Mouse (Mus musculus) liver, adult 2 months (tissue): ENCODE results near the gene Myo7a. TPM values are rescaled to one million over a fixed set of nuclear protein-coding genes. Genes with fewer than 3 reads are reported as not detected.

Experiments
- DNase-seq: peaks from one replicate; pipeline ENCODE4 v3.0.0-alpha.2; 2011; ENCODE audit warnings: low read depth, low spot score; ENCODE audit errors: extremely low read depth
- H3K27ac ChIP-seq: fragments of 200-500 bp; replicated peaks from 2 replicates; pipeline ENCODE4 v1.5.1; 2012; ENCODE audit warnings: low read depth, mild to moderate bottlenecking, control low read depth, inconsistent platforms, low read length; ENCODE audit not compliant: insufficient read depth
- H3K27me3 ChIP-seq: fragments of 200-500 bp; 2 replicates; pipeline ENCODE4 v1.6.1; 2012; ENCODE audit warnings: mild to moderate bottlenecking, moderate library complexity, low read length, inconsistent platforms; ENCODE audit not compliant: control insufficient read depth, insufficient read depth
- H3K36me3 ChIP-seq: fragments of 200-500 bp; 2 replicates; pipeline ENCODE4 v1.6.1; 2012; ENCODE audit warnings: low read length, inconsistent platforms; ENCODE audit not compliant: control insufficient read depth, insufficient read depth
- H3K4me1 ChIP-seq: fragments of 200-500 bp; 2 replicates; pipeline ENCODE4 v1.6.1; 2011; ENCODE audit warnings: low read length; ENCODE audit not compliant: control insufficient read depth, insufficient read depth
- H3K4me3 ChIP-seq: fragments of 200-500 bp; 2 replicates; pipeline ENCODE4 v1.5.1; 2011; ENCODE audit warnings: low read depth, mild to moderate bottlenecking, control low read depth, low read length, moderate library complexity; ENCODE audit not compliant: insufficient read depth
- H3K79me2 ChIP-seq: fragments of 200-500 bp; 2 replicates; pipeline ENCODE4 v1.6.1; 2012; ENCODE audit warnings: inconsistent platforms, mild to moderate bottlenecking, low read length, moderate library complexity; ENCODE audit not compliant: control insufficient read depth, insufficient read depth
- H3K9ac ChIP-seq: fragments of 200-500 bp; 2 replicates; pipeline ENCODE4 v1.6.1; 2012; ENCODE audit warnings: low read depth, mild to moderate bottlenecking, control low read depth, inconsistent platforms, low read length
- CTCF ChIP-seq: fragments of 200-500 bp; IDR thresholded peaks from 2 replicates; pipeline ENCODE4 v1.5.1; 2011; ENCODE audit warnings: low read depth, low read length, control low read depth
- POLR2A ChIP-seq: fragments of 200-500 bp; IDR thresholded peaks from 2 replicates; pipeline ENCODE4 v1.6.1; 2011; ENCODE audit warnings: low read length, control low read depth; ENCODE audit not compliant: insufficient read depth; ENCODE audit errors: extremely low read depth
- WGBS: fragments of 180-500 bp; shearing (Covaris S2); methylation state at CpG from one replicate; pipeline ENCODE4 v1.1.7; 2018; 5-methylcytosine and 5-hydroxymethylcytosine counted together
- polyA plus RNA-seq: library from polyadenylated mRNA; depleted of rRNA; stranded (reverse); fragments of >200 nt; gene quantifications from 2 replicates; pipeline ENCODE4 v1.2.3, GENCODE M21; 2012
- total RNA-seq: library from RNA; depleted of rRNA; stranded (reverse); fragments of >200 nt; gene quantifications from 2 replicates; pipeline ENCODE4 v1.2.3, GENCODE M21; 2014

The Myo7a gene
- total and polyA plus RNA-seq, 2 experiments: 7.0 to 11.0 TPM

DNA sequence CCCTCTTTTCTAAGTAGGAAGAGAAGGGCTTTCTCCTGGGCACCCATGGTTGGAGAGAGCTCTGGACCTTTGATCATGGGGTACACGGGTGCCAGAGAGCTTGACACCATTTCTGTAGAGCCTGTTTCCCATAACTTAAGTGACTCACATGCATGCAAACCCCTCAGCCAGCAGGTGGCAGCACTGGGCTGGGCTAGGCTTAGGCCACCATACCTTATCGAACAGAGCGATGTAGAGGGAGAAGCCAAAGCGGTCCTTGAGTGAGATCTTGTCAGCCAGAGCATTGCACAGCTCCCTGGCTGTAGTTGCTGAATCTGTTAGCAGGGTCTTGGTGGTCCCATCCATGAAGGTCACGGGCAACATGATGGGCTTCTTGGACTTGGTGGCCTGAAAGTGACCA lies 47.7 kb downstream of the Myo7a start:
- H3K36me3 ChIP-seq: peaks cover 10% of the 10 kb centered on the region; the same call in 1 of the 2 replicates
- DNase-seq: peak; percentile 55
- WGBS: 32% methylated on average over 5 of the region's 5 CpGs
- H3K27ac ChIP-seq: no peak overlapping the region
- H3K4me1 ChIP-seq: no peaks in the 10 kb centered on the region
- TF ChIP-seq CTCF (peak; percentile 99), POLR2A (no peak)
- no peaks in the 10 kb centered on the region for H3K27me3 ChIP-seq
- no peak overlapping the region for H3K4me3 ChIP-seq
- no peaks in the 10 kb centered on the region; the same call in 1 of the 2 replicates for H3K79me2 ChIP-seq
- no peak overlapping the region for H3K9ac ChIP-seq

DNA sequence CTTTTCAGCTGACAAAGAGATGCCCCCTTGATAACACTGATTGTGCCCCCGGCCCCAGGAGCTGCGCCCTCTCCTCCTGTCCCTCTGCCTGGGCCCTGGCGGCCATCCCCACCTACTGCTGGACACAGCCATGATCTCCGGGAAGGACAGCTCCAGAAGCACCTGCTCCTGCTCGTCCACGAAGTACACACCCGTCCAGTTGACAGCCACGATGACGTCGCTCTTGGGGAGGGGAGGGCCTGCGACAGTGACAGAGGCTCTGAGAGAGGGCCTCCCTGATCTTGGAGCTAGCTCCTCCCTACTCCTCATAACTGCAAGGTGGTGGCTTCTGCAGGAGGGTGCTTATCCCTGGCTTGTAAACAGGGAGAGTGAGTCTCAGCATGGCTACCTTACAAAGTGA lies 53.1 kb downstream of the Myo7a start:
- Histone ChIP-seq H3K27ac (no peak overlapping the region), H3K4me1 (no peaks in the 10 kb centered on the region), H3K9ac (no peak overlapping the region), H3K27me3 (no peaks in the 10 kb centered on the region), H3K4me3 (no peak overlapping the region), H3K79me2 (no peaks in the 10 kb centered on the region), H3K36me3 (peaks cover 11% of the 10 kb centered on the region; the same call in 1 of the 2 replicates)
- TF ChIP-seq POLR2A (no peak), CTCF (no peak)
- no peak for DNase-seq
- WGBS: 89% methylated on average over 11 of the region's 11 CpGs

DNA sequence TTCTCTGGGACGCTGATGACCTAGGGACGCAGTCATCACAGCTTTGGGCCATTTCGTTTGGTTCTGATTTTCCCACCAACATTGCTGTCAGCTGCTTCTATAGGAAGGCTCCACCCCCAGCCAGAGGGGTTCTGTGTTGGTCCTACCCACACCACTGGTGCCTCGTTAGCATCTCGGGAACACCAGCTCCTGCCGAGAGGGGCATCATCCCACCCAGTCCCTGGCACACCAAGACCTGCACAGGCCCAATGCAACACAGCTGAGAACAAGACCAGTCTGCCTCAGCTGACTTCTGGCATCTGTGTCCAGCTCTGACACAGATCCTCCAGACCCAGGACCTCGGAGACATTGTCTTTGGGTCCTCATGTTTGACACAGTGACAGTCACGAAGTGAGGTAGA lies 64.4 kb downstream of the Myo7a start:
- no peak for TF ChIP-seq CTCF
- no peak for TF ChIP-seq POLR2A
- H3K79me2 ChIP-seq: no peaks in the 10 kb centered on the region
- no peaks in the 10 kb centered on the region for H3K27me3 ChIP-seq
- 94% methylated on average over 8 of the region's 8 CpGs for WGBS
- H3K4me3 ChIP-seq: no peak overlapping the region
- no peak overlapping the region for H3K9ac ChIP-seq
- DNase-seq: no peak
- H3K36me3 ChIP-seq: 0 out of 2 replicates have a peak, but pooled peaks cover 2% of the 10 kb centered on the region
- H3K4me1 ChIP-seq: no peaks in the 10 kb centered on the region
- no peak overlapping the region for H3K27ac ChIP-seq

GRCm38 (mm10) chr7:98054461-98054860 lies 64.9 kb downstream of the Myo7a start:
- Histone ChIP-seq H3K27ac (no peak overlapping the region), H3K4me1 (no peaks in the 10 kb centered on the region), H3K4me3 (no peak overlapping the region), H3K9ac (no peak overlapping the region), H3K79me2 (no peaks in the 10 kb centered on the region), H3K36me3 (0 out of 2 replicates have a peak, but pooled peaks cover 2% of the 10 kb centered on the region), H3K27me3 (no peaks in the 10 kb centered on the region)
- 90% methylated on average over 9 of the region's 9 CpGs for WGBS
- DNase-seq: no peak
- TF ChIP-seq POLR2A (no peak), CTCF (no peak)

- H3K4me3 ChIP-seq: no peak overlapping the region
- H3K4me1 ChIP-seq: no peaks in the 10 kb centered on the region
- H3K9ac ChIP-seq: no peak overlapping the region
- WGBS: 34% methylated on average over 8 of the region's 8 CpGs
- H3K27ac ChIP-seq: no peak overlapping the region
- H3K36me3 ChIP-seq: 0 out of 2 replicates have a peak, but pooled peaks cover 2% of the 10 kb centered on the region
- no peaks in the 10 kb centered on the region for H3K79me2 ChIP-seq
- TF ChIP-seq POLR2A: no peak
- TF ChIP-seq CTCF: peak; percentile 89
- no peaks in the 10 kb centered on the region for H3K27me3 ChIP-seq
- DNase-seq: no peak
Observed at GRCm38 (mm10) chr7:98051980-98052379, 67.3 kb downstream of the Myo7a start.

DNA sequence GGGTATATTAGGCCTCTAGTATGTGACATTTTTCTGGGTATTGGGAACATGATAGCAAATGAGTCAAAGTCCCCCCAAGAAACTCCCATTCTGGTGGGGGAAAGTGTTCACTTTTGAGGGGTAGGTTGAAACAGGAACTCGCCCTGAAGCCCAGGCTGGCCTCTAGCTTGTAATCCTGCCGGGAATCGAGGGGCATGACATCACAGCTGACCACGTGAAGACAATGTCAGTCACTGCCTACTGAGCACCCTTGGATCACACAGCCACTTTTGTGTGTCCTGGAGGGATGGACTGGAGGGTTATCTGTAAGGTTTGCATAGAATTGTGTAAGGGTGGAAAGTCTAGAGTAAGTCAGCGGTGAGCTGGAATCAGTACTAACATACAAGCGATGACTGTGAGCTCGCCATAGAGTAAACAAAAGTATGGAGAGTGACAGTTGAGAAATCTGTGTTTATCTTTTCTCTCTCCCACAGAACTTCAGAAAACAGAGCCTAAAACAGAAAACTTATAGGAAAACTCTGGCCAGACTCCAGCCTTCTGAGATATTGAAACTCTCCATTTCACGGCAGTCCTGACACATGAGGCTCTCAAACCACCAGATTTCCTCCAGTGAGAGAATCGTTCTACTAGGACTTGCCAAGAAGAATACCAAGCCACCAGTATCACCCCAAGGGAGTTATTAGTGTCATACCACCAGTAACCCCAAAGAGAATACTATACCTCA lies 71.1 kb downstream of the Myo7a start:
- H3K27me3 ChIP-seq: no peaks in the 10 kb centered on the region
- WGBS: 23% methylated on average over 9 of the region's 9 CpGs
- no peaks in the 10 kb centered on the region for H3K79me2 ChIP-seq
- H3K9ac ChIP-seq: no peak overlapping the region
- no peak overlapping the region for H3K27ac ChIP-seq
- 0 out of 2 replicates have a peak, but pooled peaks cover 2% of the 10 kb centered on the region for H3K36me3 ChIP-seq
- H3K4me1 ChIP-seq: no peaks in the 10 kb centered on the region
- no peak overlapping the region for H3K4me3 ChIP-seq
- DNase-seq: no peak
- TF ChIP-seq POLR2A (no peak), CTCF (no peak)
